Mouse (Mus musculus): ENCODE results near the gene Slc8a2.

GRCm38 (mm10) chr7:16108886-16109542, 20.6 kb upstream of the Slc8a2 start:
- TF ChIP-seq EP300 (IDR thresholded peaks at IDR 0.05; ENCODE audit: low read depth) (no peak), CTCF (IDR thresholded peaks at IDR 0.05; ENCODE audit: low read depth) (no peak)

All from liver, postnatal 0 days (tissue).